Mouse (Mus musculus): ENCODE data around the gene Lrfn3.

DNA sequence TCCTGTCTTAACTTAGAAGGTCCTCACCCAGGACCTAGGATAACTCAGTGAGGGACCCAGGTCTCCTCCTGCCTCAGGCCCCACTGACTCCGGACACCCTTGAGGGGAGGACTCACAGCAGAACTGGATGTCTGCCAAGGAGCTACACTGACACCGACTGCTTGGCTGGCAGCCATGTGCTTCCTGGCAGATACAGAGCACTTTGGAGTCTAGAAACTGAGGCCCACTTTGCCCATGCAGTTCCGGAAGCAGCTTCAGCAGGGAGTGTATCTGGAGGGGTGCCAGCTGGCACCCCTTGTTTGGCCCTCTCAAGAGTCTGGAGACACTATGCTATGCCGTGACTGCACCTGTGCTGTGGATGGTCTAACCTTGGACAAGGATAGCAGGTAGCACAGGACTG, 29.1 kb downstream of the Lrfn3 start:
- TF ChIP-seq CTCF (IDR thresholded peaks at IDR 0.05; ENCODE audit: insufficient read depth, low read depth, low read length), result no peak
- TF ChIP-seq POLR2A (IDR thresholded peaks at IDR 0.05; ENCODE audit: insufficient read depth, low read depth, low read length), result no peak
